Mouse (Mus musculus) hindbrain, embryonic 14.5 days (tissue): Measurements from ENCODE around the gene Prr15l. TPM values are rescaled to one million over a fixed set of nuclear protein-coding genes. Genes with fewer than 3 reads are reported as not detected.
A peak's percentile ranks its signal among the peaks of the same experiment; 100 is the strongest.

ENCODE experiments used
- ATAC-seq: fragments of 200-750 bp; cut with Nextera tagmentation; 2 replicates; pipeline ENCODE4 v1.8.0; 2017; ENCODE audit warnings: moderate number of reproducible peaks, mild to moderate bottlenecking, moderate TSS enrichment, moderate library complexity; ENCODE audit not compliant: low FRiP score
- DNase-seq: peaks from one replicate; pipeline ENCODE4 v3.0.0-alpha.2; 2015; ENCODE audit warnings: low spot score
- H3K27ac ChIP-seq: fragments of 300-500 bp; sonication (generic); 2 replicates; pipeline ENCODE4 v1.5.1; 2014; ENCODE audit warnings: mild to moderate bottlenecking, moderate library complexity
- H3K27me3 ChIP-seq: fragments of 300-500 bp; sonication (generic); 2 replicates; pipeline ENCODE4 v1.6.1; 2014; ENCODE audit warnings: mild to moderate bottlenecking, low read length, mixed read lengths; ENCODE audit not compliant: control insufficient read depth, insufficient read depth
- H3K36me3 ChIP-seq: fragments of 300-500 bp; sonication (generic); replicated peaks from 2 replicates; pipeline ENCODE4 v1.6.1; 2014; ENCODE audit not compliant: control insufficient read depth, insufficient read depth
- H3K4me1 ChIP-seq: fragments of 300-500 bp; sonication (generic); replicated peaks from 2 replicates; pipeline ENCODE4 v1.6.1; 2014; ENCODE audit warnings: antibody characterized with exemption, low read length, mixed read lengths; ENCODE audit not compliant: control insufficient read depth, insufficient read depth
- H3K4me2 ChIP-seq: fragments of 300-500 bp; sonication (generic); replicated peaks from 2 replicates; pipeline ENCODE4 v1.6.1; 2014; ENCODE audit warnings: mild to moderate bottlenecking, moderate library complexity
- H3K4me3 ChIP-seq: fragments of 300-500 bp; sonication (generic); replicated peaks from 2 replicates; pipeline ENCODE4 v1.5.1; 2014; ENCODE audit warnings: mild to moderate bottlenecking, low read length
- H3K9ac ChIP-seq: fragments of 300-500 bp; sonication (generic); 2 replicates; pipeline ENCODE4 v1.6.1; 2014
- H3K9me3 ChIP-seq: fragments of 300-500 bp; sonication (generic); 2 replicates; pipeline ENCODE4 v1.6.1; 2016; ENCODE audit warnings: low read length; ENCODE audit not compliant: control insufficient read depth
- WGBS: fragments of 180-500 bp; shearing (Covaris S2); extraction: QIAGEN DNeasy Blood & Tissue Kit; methylation state at CpG from one replicate; pipeline ENCODE4 v1.1.7; 2014; 5-methylcytosine and 5-hydroxymethylcytosine counted together
- polyA plus RNA-seq: library from polyadenylated mRNA; unstranded; fragments of >200 nt; fragmentation: Nextera tagmentation; extraction: Ambion mirVana; gene quantifications from 2 replicates; pipeline ENCODE4 v1.2.1, GENCODE M21; 2014

The Prr15l gene
- polyA plus RNA-seq, 1 experiment from 2014 or later, result 0.16 TPM

- H3K27ac ChIP-seq, result no peak overlapping the region
- 32% methylated on average over 12 of the region's 13 CpGs for WGBS
These were observed 11.0 kb upstream of the Prr15l start for GRCm38 (mm10) chr11:96916885-96917396.

DNA sequence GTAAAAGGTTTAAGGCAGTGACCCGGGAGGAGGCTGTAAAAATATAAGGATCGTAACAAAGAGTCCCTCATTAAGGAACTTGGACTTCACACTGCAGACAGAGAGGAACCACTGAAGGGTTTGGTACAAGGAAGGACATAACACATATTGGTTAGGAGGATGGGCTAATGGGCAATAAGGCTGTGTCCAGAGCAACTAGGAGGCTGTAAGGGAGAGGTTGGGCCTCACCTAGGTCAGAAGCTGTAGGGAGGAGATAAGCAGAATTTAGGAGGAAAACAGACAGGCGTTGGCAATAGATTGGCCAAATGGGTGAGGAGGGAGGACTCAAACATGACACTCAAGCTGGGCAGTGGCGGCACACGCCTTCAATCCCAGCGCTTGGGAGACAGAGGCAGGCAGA is 10.5 kb upstream of the Prr15l start:
- Histone ChIP-seq H3K4me3 (no peak overlapping the region), H3K4me1 (peaks cover 8% of the 10 kb centered on the region)

More at GRCm38 (mm10) chr11:96916885-96917396, 11.0 kb upstream of the Prr15l start:
- Histone ChIP-seq H3K27me3 (no peaks in the 10 kb centered on the region), H3K9me3 (no peaks in the 10 kb centered on the region), H3K36me3 (peaks cover 5% of the 10 kb centered on the region; the same call in 1 of the 2 replicates), H3K4me1 (peaks cover 8% of the 10 kb centered on the region), H3K9ac (no peak overlapping the region), H3K4me2 (peak overlapping the region; percentile 48), H3K4me3 (peak overlapping the region; percentile 11; the same call in 1 of the 2 replicates)
- ATAC-seq (no peak), DNase-seq (no peak)

GRCm38 (mm10) chr11:96919003-96919402 is 8.9 kb upstream of the Prr15l start:
- H3K4me1 ChIP-seq, result peaks cover 8% of the 10 kb centered on the region
- no peak overlapping the region for H3K4me3 ChIP-seq
- H3K9me3 ChIP-seq, result no peaks in the 10 kb centered on the region
- 60% methylated on average over 6 of the region's 6 CpGs for WGBS
- no peaks in the 10 kb centered on the region for H3K36me3 ChIP-seq
- no peak overlapping the region for H3K27ac ChIP-seq
- DNase-seq, result no peak
- no peak for ATAC-seq
- no peaks in the 10 kb centered on the region for H3K27me3 ChIP-seq
- H3K4me2 ChIP-seq, result no peak overlapping the region
- H3K9ac ChIP-seq, result no peak overlapping the region

More for the DNA sequence above, 10.5 kb upstream of the Prr15l start:
- H3K4me2 ChIP-seq, result no peak overlapping the region
- ATAC-seq (no peak), DNase-seq (no peak)
- 89% methylated on average over 6 of the region's 6 CpGs for WGBS
- H3K9ac ChIP-seq, result no peak overlapping the region
- H3K36me3 ChIP-seq, result no peaks in the 10 kb centered on the region
- no peaks in the 10 kb centered on the region for H3K9me3 ChIP-seq
- no peak overlapping the region for H3K27ac ChIP-seq
- no peaks in the 10 kb centered on the region for H3K27me3 ChIP-seq

DNA sequence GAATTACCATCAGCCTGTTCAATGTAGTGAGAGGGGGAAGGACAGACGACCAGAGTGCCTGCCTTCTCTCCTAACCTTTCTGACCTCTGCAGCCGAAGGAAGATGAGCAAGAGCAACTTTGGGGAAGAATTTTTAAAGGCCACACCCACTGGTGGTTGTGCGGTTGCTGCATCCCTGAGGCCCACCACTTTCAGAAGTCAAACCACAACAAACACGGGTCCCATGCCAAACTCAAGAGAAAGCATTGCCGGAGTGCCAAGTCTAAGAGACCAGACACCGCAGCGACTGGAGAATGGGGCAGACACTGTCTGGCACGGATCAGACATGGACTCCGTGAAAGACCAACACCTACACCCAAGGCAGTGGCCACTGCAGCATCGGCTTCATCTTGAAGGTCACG is 3.0 kb upstream of the Prr15l start:
- peaks cover 4% of the 10 kb centered on the region; the same call in 1 of the 2 replicates for H3K27me3 ChIP-seq
- no peak overlapping the region for H3K4me3 ChIP-seq
- H3K4me1 ChIP-seq, result no peaks in the 10 kb centered on the region
- WGBS, result 85% methylated on average over 11 of the region's 11 CpGs
- ATAC-seq (no peak), DNase-seq (no peak)
- no peak overlapping the region for H3K27ac ChIP-seq
- no peaks in the 10 kb centered on the region for H3K9me3 ChIP-seq
- no peak overlapping the region for H3K4me2 ChIP-seq
- H3K9ac ChIP-seq, result no peak overlapping the region
- no peaks in the 10 kb centered on the region for H3K36me3 ChIP-seq

GRCm38 (mm10) chr11:96925469-96926148 is 2.3 kb upstream of the Prr15l start:
- WGBS, result 90% methylated on average over 12 of the region's 12 CpGs
- ATAC-seq (no peak), DNase-seq (no peak)
- Histone ChIP-seq H3K4me1 (no peaks in the 10 kb centered on the region), H3K4me2 (no peak overlapping the region), H3K9ac (no peak overlapping the region), H3K9me3 (no peaks in the 10 kb centered on the region), H3K4me3 (no peak overlapping the region), H3K36me3 (no peaks in the 10 kb centered on the region), H3K27ac (no peak overlapping the region), H3K27me3 (peaks cover 5% of the 10 kb centered on the region; the same call in 1 of the 2 replicates)

GRCm38 (mm10) chr11:96926587-96926986 is 1.3 kb upstream of the Prr15l start:
- 83% methylated on average over 5 of the region's 5 CpGs for WGBS
- H3K4me1 ChIP-seq, result no peaks in the 10 kb centered on the region
- peaks cover 5% of the 10 kb centered on the region; the same call in 1 of the 2 replicates for H3K27me3 ChIP-seq
- no peak overlapping the region for H3K4me3 ChIP-seq
- no peak overlapping the region for H3K4me2 ChIP-seq
- no peak overlapping the region for H3K9ac ChIP-seq
- H3K27ac ChIP-seq, result no peak overlapping the region
- H3K36me3 ChIP-seq, result no peaks in the 10 kb centered on the region
- ATAC-seq (no peak), DNase-seq (no peak)
- H3K9me3 ChIP-seq, result no peaks in the 10 kb centered on the region

DNA sequence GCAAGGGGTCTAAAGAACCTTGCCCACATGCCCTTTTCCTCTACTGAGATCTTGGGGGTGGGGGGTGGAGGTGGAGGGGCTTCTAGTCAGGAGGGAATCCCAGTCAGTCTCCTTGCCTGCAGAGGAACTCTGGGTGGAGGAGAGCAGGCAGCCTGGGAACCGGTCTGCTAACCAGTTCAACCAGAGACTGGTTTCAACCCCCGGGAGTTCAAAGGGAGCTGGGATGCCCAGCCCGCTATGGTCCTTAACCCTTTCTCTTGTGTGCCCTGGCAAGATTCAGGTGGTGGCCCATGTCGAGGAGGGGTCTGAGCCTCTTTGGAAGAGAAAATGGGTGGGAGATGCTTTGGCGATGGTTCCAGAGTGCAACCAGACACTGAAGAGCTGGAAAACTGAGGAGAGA is 787 bp downstream of the Prr15l start:
- DNase-seq (no peak), ATAC-seq (no peak)
- Histone ChIP-seq H3K36me3 (no peaks in the 10 kb centered on the region), H3K4me3 (no peak overlapping the region), H3K9ac (no peak overlapping the region), H3K4me1 (no peaks in the 10 kb centered on the region), H3K27ac (no peak overlapping the region), H3K27me3 (peaks cover 5% of the 10 kb centered on the region; the same call in 1 of the 2 replicates), H3K4me2 (no peak overlapping the region), H3K9me3 (no peaks in the 10 kb centered on the region)
- 13% methylated on average over 5 of the region's 5 CpGs for WGBS

DNA sequence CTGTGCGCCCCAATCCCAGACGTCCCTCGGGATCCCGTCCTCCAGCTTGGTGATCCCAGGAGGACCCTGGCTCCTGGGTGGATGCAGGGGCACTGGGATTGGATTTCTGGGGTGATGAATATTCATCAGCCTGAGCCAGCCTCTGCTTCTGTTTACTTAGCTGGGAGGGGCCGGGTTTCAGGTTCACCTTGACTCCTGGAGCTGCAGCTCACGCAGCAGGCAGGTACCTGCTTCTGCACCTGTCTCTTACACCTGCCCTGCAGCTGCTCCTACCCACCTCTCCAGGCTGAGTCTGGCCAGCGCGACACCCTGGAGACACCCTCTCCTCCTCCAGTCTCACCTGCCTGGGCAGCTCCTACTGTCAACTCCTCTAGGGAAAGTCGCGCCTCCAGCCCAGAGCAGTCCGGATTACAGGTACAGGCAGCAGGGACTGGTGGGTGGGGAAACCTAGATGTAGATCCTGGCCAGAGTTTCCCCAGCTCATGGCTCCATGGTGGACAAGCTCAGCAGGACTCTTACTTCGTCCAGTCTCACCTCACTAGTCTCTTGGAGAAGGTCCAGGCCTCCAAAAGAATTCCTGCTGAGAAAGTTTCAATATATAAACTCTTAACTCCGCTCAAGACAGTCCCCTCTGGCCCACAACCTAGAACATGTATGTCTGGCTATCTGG is 1.3 kb downstream of the Prr15l start:
- H3K4me1 ChIP-seq, result no peaks in the 10 kb centered on the region
- DNase-seq (no peak), ATAC-seq (no peak)
- H3K4me2 ChIP-seq, result no peak overlapping the region
- 19% methylated on average over 13 of the region's 13 CpGs for WGBS
- H3K36me3 ChIP-seq, result no peaks in the 10 kb centered on the region
- no peak overlapping the region for H3K27ac ChIP-seq
- H3K27me3 ChIP-seq, result peaks cover 5% of the 10 kb centered on the region; the same call in 1 of the 2 replicates
- no peak overlapping the region for H3K4me3 ChIP-seq
- H3K9me3 ChIP-seq, result no peaks in the 10 kb centered on the region
- no peak overlapping the region for H3K9ac ChIP-seq

- Histone ChIP-seq H3K36me3 (no peaks in the 10 kb centered on the region), H3K4me3 (no peak overlapping the region), H3K4me1 (no peaks in the 10 kb centered on the region), H3K4me2 (no peak overlapping the region), H3K9ac (no peak overlapping the region), H3K9me3 (no peaks in the 10 kb centered on the region), H3K27ac (no peak overlapping the region), H3K27me3 (peaks cover 5% of the 10 kb centered on the region; the same call in 1 of the 2 replicates)
- no peak for DNase-seq
- WGBS, result 69% methylated on average over 9 of the region's 9 CpGs
- ATAC-seq, result no peak
These were observed 1.9 kb downstream of the Prr15l start for GRCm38 (mm10) chr11:96929766-96930331.
